In genomic region chr8:128113116-128113515, GRCm38 (mm10) we compare ENCODE assay signal across 9 mouse cellular contexts.
A peak's percentile ranks its signal among the peaks of the same experiment; 100 is the strongest.
DNase-seq lines count a peak whose midpoint lies in the region; ATAC-seq and TF ChIP-seq lines count a peak whose summit lies in the region.
"Had no signal": no experiment of that assay in that cellular context is flagged by ENCODE, and none has a peak within 500 bp of the region (broad histone marks: within the 10 kb centered on the region; RNA-seq: fewer than 3 reads in every experiment).

No protein-coding gene starts in this region.

- H3K36me3 ChIP-seq in heart, embryonic 10.5 days: no peaks in the 10 kb centered on the region
- H3K36me3 ChIP-seq in lung, postnatal 0 days (ENCODE audit: insufficient read depth, low read length): no peaks in the 10 kb centered on the region
- H3K36me3 ChIP-seq: kidney, embryonic 15.5 days; limb, embryonic 13.5 days had no signal

- no peaks in the 10 kb centered on the region for H3K27me3 ChIP-seq in heart, embryonic 10.5 days (ENCODE audit: insufficient read depth, poor library complexity, severe bottlenecking)
- H3K27me3 ChIP-seq in lung, postnatal 0 days (replicated peaks; ENCODE audit: insufficient read depth, low read length): no peaks in the 10 kb centered on the region
- H3K27me3 ChIP-seq: kidney, embryonic 15.5 days; limb, embryonic 13.5 days had no signal

- TF ChIP-seq EP300 in lung, postnatal 0 days (IDR thresholded peaks at IDR 0.05): no peak

- peak overlapping the region; percentile 70; the same call in 1 of the 2 replicates for H3K27ac ChIP-seq in heart, embryonic 10.5 days
- H3K27ac ChIP-seq in lung, postnatal 0 days (ENCODE audit: low read length): no peak overlapping the region
- H3K27ac ChIP-seq: kidney, embryonic 15.5 days; limb, embryonic 13.5 days had no signal

- H3K4me2 ChIP-seq in lung, postnatal 0 days (replicated peaks; ENCODE audit: low read depth, low read length): no peak overlapping the region
- H3K4me2 ChIP-seq: kidney, embryonic 15.5 days; limb, embryonic 13.5 days had no signal

- WGBS in heart, embryonic 10.5 days: 48% methylated on average over 1 of the region's 1 CpGs
- 38% methylated on average over 1 of the region's 1 CpGs for WGBS in lung, postnatal 0 days

- H3K9ac ChIP-seq in lung, postnatal 0 days (replicated peaks; ENCODE audit: low read depth): no peak overlapping the region
- H3K9ac ChIP-seq: kidney, embryonic 15.5 days; limb, embryonic 13.5 days had no signal

- no peaks in the 10 kb centered on the region for H3K9me3 ChIP-seq in heart, embryonic 10.5 days
- no peaks in the 10 kb centered on the region for H3K9me3 ChIP-seq in lung, postnatal 0 days (ENCODE audit: low read length)
- H3K9me3 ChIP-seq: kidney, embryonic 15.5 days; limb, embryonic 13.5 days had no signal

- no peak overlapping the region for H3K4me3 ChIP-seq in heart, embryonic 10.5 days
- H3K4me3 ChIP-seq in lung, postnatal 0 days (ENCODE audit: low read depth, low read length): no peak overlapping the region
- H3K4me3 ChIP-seq: kidney, embryonic 15.5 days; limb, embryonic 13.5 days had no signal

- peak; percentile 59 for ATAC-seq in lung, postnatal 0 days

- no peak for TF ChIP-seq CTCF in lung, postnatal 0 days (IDR thresholded peaks at IDR 0.05)

- DNase-seq in Muller cell, postnatal 12 days (ENCODE audit: inconsistent ontology term): peak; percentile 88
- peak; percentile 81 for DNase-seq in adrenal gland, adult 2 months
- peak; percentile 85 for DNase-seq in heart, embryonic 10.5 days (ENCODE audit: low spot score)
- DNase-seq in lung, postnatal 0 days (ENCODE audit: low spot score): peak; percentile 56
- DNase-seq in embryo, embryonic 10 days (ENCODE audit: low spot score): no peak
- DNase-seq in frontal cortex, postnatal 25 days (ENCODE audit: low spot score in 2 of 2): no peak
- no peak for DNase-seq in urinary bladder, postnatal 4 days (ENCODE audit: low spot score in 2 of 2)

- H3K4me1 ChIP-seq in heart, embryonic 10.5 days: peaks cover 23% of the 10 kb centered on the region
- no peaks in the 10 kb centered on the region for H3K4me1 ChIP-seq in lung, postnatal 0 days (ENCODE audit: insufficient read depth, low read depth, low read length)
- H3K4me1 ChIP-seq: limb, embryonic 13.5 days had no signal

Comparison
In these comparisons a context has a peak if more than half of its experiments do, and no peak if none do; other contexts are left out.
1. DNase-seq: peak in Muller cell, postnatal 12 days (single experiment), adrenal gland, adult 2 months (single experiment), heart, embryonic 10.5 days (single experiment) and lung, postnatal 0 days (single experiment); none in embryo, embryonic 10 days (single experiment), frontal cortex, postnatal 25 days (0 of 2) and urinary bladder, postnatal 4 days (0 of 2).